Mouse (Mus musculus) kidney, postnatal 14 days (tissue): Measurements from ENCODE around the gene Apc2.
"Not testable (repeated sequence)": the region's sequence is repeated elsewhere in the genome, so short reads cannot be mapped to it uniquely, and the experiment has no call there.

Source experiments
- DNase-seq: peaks from one replicate; pipeline ENCODE4 v3.0.0; 2022; ENCODE audit warnings: mixed read lengths

Apc2 gene

DNA sequence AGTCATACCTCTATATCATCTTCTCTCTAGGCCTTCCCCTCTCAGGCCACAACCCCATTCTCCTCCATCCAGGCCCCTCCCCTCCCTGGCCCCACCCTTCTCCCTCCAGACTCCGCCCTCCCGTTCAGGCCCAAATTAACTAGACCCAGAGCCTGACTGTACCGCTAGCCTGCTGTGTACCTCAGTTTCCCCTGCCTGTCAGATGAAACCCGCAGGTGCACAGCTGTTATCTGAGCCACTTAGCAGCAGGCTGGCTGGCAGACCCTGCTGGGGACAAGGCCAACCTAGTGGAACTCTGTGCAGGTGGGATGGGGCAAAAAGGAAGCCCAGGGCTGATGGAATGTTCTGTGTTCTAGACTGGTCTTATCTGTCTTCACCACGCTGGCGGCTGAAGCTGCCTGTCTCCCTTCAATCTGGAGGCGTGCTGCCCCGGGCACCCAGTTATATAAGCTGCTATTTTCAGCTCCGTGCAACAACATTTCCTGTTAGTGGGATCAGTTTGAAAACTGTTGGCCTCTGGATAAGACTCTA is 48.4 kb downstream of the Apc2 start:
- no peak for DNase-seq

DNA sequence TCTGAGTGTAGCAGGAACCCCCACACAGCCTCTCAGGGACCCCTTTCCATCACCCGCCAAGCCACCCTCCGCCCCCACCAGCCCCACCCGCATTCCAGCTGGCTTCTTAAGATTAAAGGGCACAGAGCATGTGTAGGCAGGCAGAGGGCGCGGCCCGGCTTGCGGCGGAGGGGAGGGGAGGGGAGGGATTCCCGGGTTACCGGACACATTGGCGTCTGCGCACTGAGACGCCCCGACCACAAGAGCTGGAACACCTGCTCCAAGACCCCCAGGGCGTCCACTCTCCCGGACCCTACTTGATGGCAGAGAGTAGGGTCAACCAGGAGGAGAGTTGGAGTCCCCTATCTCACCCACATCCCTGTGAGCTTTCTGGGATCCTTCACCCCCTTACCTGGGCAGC is 49.3 kb downstream of the Apc2 start:
- peak; percentile 29 for DNase-seq

DNA sequence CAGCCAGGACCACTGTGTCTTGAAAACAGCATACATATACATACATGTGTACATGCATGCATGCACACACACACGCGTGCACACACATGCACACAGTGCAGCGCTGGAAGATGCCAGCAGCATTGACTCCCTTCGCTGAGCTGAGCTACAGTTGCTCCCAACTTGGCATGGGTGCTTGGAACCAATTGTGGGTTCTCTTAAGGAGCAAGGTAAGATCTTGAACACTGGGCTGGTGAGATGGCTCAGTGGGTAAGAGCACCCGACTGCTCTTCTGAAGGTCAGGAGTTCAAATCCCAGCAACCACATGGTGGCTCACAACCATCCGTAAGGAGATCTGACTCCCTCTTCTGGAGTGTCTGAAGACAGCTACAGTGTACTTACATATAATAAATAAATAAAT is 50.2 kb downstream of the Apc2 start:
- DNase-seq = not testable (repeated sequence)

DNA sequence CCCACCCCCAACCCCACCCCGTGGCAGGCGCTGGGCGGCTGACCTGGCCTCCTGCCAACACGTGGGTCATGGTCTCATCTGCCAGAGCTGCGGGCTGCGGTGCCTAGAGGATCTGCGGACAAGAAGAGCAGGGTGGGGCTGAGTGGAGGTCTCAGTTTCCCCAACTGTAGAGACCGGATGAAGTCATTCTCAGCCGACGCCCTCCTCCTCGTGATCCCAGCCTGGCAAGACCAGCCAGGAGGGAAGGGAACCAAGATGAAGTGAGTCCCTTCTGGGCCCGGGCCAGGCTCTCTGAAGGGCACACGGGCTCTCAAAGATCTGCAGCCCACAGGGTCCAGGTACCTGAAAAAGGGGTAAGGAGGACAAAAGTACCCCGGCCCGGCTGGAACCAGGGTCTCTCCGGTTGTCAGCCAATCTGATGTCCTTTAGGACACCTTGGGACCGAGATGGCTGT is 51.8 kb downstream of the Apc2 start:
- no peak for DNase-seq

DNA sequence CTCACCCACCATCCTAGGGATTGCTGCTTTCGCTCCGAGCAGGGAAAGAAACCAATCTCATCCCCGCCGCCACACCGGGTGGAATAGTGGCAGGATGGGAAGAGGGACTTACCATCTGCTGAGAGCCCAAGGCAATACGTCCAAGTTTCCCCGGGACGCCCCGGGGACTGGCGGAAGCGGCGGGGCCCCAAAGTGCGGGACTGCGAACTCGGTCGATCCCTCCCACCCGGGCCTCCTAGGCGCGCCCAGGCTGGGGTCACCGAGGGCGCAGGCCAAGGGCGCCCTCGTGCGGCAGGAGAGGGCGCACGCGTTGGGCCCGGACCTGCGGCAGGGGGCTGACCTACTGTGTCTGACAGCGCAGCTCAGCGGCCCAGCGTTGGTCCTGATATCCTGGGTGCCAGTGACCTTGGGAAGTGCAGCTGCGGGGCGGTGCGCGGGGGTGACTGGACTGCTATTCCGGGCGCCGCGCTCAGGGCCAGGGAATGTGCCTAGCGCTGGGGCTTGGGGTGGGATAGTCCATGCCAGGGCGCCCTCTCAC is 52.5 kb downstream of the Apc2 start, which contains the start of gene Adamtsl5:
Adamtsl5 (minus strand) TSS at position 169 of the 538 bp plus-strand sequence.
- peak; percentile 60 for DNase-seq

DNA sequence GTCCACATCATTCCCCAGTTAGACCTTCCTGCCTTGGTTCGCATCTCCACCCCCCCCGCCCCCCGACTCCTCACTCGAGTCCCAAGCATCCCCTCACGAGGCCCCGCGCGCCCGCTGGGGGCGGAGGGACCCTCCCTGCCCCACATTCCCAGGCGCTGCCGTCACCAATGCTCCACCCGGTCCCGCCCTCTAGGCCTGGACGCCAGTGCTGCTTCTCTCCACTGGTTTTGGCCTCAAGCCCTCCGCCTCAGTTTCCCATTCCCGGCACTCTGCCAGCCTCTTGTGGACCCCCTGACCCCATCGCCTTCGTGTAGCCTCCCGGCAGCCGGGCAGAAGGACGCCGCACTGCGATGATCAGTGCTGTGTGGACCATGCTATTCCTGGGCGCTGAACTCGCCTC is 53.2 kb downstream of the Apc2 start:
- peak; percentile 23 for DNase-seq

DNA sequence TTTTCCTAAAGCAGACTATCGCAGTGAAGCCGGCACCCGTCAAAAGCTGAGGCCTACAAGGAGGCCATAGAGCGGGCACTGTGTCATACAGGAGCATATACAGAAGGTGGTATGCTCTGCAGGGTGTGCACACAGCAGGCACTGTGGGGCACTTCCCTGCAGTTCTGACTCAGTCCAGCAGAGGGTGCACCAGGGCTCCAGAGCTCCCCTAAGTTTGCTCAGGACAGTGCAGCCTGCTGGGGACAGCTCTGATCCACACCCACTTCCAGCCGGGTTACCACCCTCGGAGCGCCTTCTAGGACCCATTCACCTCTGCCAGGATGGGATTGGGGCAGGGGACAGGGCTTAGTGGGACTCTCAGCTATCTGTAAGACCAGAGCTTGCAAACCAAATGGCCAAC is 54.5 kb downstream of the Apc2 start:
- DNase-seq = peak; percentile 88

DNA sequence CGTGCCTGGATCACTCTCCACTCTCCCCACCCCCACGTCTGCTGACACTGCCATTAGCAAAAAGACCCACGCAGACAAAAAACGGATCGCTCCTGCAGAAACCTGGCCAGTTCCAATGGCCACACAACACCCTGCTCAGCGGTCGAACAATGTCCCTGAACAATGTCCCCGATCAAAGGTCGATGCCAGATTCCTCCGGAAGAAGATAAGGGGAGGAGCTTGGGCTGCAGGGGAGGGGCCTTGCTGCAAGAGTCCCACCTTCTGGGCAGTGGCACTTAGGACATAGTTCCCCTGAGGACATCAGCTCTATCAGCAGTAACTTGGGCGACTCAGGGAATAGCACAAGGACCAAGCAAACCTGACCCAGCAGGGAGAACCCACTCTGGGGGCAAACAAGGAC is 56.1 kb downstream of the Apc2 start:
- peak; percentile 74 for DNase-seq

DNA sequence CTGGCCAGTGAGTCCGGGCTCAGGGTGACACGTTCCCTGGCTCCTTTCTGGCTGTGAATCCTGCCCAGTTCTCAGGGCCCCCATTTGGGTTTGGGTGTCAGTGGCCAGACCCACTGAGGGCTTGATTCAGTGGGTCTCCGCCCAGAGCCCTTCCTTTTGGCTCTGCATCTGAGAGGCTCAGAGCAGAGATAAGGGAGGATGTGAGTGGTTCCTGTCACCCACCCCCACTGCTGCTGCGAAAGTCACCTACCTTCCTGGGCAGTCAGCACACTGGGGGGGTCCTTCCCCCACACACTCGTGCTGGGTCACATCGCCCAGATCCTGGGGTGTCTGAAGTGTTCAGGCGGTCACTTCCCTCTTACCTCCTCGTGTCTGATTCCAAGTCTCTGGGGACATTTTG is 57.0 kb downstream of the Apc2 start:
- DNase-seq = no peak

DNA sequence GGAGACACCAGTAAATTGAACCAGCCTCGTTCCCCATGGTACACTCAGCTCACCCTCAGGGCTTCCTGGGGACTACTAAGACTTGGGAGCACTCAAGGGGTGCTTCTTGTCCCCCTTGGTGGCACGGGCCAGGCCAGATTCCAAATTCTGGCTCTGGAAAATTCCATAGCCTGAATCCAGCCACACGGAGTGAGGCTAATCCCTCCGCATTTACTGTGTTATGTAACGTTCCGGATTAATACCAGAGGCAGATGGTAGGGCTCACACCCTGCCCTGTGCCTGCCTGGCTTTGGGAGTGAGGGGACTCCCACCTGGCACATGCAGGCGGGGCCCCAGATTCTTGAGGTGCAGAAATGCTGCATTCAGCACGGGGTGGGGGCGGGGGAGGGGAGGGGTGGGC is 59.7 kb downstream of the Apc2 start:
- no peak for DNase-seq

DNA sequence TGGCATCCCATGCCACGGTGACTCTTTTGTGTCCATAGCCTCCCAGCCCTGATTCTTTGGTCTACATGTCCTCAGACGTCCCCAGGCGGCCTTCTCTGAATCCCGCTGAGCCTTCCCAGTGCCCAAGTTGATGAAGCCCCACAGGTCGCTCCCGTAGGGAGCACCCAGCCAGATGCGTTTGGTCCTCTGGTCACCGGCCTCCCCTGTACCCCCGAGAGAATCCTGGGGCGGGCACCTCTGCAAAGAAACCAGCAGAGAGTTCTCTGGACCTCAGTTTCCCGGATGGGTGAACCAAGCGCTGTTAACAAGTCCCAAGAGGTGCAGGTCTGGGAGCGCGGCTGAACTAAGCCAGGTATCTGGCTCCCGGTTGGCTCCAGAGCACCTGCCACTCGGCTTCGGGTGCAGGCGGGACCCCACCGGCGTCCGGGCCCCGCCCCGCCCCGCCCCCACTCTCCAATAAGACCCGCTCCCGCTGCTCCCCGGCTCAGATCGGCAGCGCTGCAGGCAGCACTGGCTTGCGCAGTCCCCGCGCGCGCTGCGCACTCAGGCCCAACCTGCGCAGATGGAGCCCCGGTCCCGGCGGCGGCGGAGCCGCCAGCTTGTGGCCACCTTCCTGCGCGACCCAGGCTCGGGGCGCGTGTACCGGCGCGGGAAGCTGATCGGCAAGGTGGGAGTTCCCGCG is 60.4 kb downstream of the Apc2 start, which contains the start of gene Plk5:
Plk5 (plus strand) TSS at position 459 of the 682 bp plus-strand sequence.
- DNase-seq = no peak

DNA sequence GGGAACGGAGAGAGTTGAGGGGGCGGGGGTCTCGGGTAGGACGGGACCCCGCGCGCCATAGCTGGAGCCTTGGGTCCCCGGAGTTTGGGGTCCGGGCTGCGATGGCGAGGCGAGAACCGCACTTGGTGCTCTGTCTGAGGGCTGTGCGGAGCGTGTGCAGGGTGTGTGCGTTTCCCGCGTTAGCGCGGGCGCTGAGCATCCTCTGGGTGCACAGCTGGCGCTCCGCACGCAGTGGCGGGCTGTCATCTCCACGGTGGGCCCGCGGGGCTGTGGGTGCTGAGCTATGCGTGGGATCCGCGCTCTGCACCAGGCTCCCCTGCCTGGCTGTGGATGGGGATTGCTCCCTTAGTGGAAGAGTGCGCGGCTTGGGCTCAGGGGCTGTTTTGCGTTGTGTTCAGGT is 61.0 kb downstream of the Apc2 start:
- no peak for DNase-seq

DNA sequence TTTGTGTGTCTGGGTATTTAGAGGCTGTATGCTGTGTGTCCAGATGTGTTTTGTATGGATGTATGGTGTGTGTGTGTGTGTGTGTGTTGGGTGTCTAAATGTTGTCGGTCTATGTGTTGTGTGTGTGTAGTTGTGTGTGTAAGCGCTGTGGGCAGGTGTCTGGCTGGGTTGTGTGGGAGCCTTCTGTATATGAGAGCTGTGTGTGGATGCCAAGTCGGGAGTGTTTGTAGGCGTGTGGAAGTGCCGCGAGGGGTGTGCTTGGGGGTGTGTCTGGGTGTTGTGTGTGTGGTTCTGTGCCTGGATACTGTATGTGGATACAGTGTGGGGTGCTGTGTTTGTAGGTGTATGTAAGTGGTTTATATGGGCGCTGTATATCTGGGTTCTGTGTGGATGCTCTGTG is 61.6 kb downstream of the Apc2 start:
- DNase-seq = no peak

DNA sequence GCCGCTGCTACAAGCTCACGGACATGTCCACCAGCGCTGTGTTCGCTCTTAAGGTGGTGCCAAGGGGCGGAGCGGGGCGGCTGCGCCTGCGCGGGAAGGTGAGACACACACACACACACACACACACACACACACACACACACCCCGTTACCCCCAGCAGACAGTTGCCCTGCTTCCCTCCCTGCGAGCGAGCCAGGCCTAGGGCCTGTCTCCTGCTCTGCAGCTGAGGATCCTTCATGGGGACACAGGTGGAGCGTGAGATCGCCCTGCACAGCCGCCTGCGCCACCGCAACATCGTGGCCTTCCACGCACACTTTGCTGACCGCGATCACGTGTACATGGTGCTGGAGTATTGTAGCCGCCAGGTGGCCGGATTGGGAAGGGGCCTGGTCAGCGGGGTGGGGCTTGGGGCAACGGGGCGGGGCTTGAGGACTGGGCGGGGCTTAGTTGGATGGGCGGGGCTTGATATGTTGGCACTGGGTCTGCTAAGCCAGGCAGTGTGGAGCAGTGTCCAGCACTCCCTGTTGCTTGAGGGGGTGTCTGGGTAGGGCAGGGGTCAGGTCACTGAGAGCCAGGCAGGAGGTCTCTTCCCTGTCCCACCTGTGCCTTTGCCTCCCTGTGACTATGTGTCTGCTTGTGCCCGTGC is 62.3 kb downstream of the Apc2 start:
- DNase-seq = peak; percentile 63

DNA sequence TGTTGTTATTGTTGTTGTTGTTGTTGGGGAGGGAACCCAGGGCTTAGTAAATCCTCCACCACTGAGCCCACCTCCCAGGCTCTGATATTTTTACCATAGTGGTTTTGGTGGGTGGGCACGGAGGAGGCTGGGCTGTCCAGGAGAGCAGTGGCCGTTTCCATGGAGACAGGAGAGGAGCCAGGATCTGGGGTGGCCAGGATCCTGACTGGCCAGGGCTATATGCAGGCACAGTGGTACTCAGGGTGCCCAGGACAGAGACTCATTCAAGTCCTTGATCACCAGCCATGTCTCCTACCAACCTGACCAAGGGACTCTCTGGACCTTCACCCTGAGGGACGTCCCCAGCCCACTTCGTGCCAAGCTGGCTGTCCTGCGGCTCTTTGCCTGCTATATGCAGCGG is 68.0 kb downstream of the Apc2 start:
- no peak for DNase-seq

DNA sequence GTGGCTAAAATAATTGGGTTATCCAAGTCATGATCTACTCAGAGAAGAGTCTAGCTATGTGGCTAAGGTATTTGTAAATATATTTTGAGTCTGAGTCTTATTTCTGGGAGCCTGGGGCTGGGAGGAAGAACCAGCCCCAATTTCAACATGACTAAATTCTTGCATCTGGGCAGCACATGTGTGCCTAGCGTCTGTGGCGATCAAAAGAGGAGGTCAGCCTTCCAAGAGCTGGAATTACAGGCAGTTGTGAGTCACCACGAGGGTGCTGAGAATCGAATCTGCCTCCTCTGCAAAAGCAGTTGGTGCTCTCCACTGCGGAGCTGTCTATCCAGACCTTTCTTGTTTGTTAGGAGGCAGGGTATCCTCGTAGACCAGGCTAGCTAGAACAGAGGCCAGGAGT is 70.0 kb downstream of the Apc2 start:
- DNase-seq = no peak
